Mouse (Mus musculus) bone marrow, adult 2 months (tissue): Measurements from ENCODE around the gene Spin2d. TPM values are rescaled to one million over a fixed set of nuclear protein-coding genes. Genes with fewer than 3 reads are reported as not detected.
"Not testable (repeated sequence)": the region's sequence is repeated elsewhere in the genome, so short reads cannot be mapped to it uniquely, and the experiment has no call there.

Experiments
- H3K27ac ChIP-seq: fragments of 200-500 bp; 2 replicates; pipeline ENCODE4 v1.5.1; 2012; ENCODE audit warnings: low read depth, mild to moderate bottlenecking, control low read depth, inconsistent platforms, low read length; ENCODE audit not compliant: control insufficient read depth, poor library complexity, insufficient read depth
- H3K4me1 ChIP-seq: fragments of 200-500 bp; 2 replicates; pipeline ENCODE4 v1.6.1; 2011; ENCODE audit warnings: low read length; ENCODE audit not compliant: control insufficient read depth, insufficient read depth
- H3K4me3 ChIP-seq: fragments of 200-500 bp; replicated peaks from 2 replicates; pipeline ENCODE3; 2011; ENCODE audit warnings: mild to moderate bottlenecking, low read depth, low read length, control low read depth; ENCODE audit not compliant: control insufficient read depth
- CTCF ChIP-seq: fragments of 200-500 bp; IDR thresholded peaks from 2 replicates; pipeline ENCODE4 v1.5.1; 2011; ENCODE audit warnings: low read length, control low read depth; ENCODE audit not compliant: control insufficient read depth, insufficient read depth
- WGBS: fragments of 180-500 bp; shearing (Covaris S2); methylation state at CpG from one replicate; pipeline ENCODE4 v1.1.7; 2018; 5-methylcytosine and 5-hydroxymethylcytosine counted together
- polyA plus RNA-seq: library from polyadenylated mRNA; stranded (reverse); fragments of >200 nt; gene quantifications from 2 replicates; pipeline ENCODE4 v1.2.4, GENCODE M21; 2011; ENCODE audit warnings: low replicate concordance; ENCODE audit not compliant: missing spikeins, insufficient read depth, insufficient read length

Spin2d gene
- polyA plus RNA-seq: not detected in 2 replicates

DNA sequence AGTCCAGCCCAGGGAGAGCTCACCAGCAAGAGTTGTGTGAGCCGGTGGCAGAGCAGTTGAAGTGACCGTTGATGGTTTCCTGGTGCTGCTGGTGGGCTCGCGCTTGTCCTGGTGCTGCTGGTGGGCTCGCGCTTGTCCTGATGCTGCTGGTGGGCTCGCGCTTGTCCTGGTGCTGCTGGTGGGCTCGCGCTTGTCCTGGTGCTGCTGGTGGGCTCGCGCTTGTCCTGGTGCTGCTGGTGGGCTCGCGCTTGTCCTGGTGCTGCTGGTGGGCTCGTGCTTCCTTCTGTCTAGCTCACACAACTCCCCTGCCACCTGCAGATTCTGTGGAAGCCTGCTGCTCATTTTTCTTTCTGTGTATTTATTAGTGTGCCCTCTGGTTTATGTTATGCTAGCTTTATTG lies at the start of gene Spin2d:
Spin2d (minus strand) TSS at position 101 of the 400 bp plus-strand sequence.
- not testable (repeated sequence) for H3K4me3 ChIP-seq, H3K4me1 ChIP-seq, H3K27ac ChIP-seq
- whole genome bisulfite sequencing: 68% methylated on average over 2 of the region's 15 CpGs

DNA sequence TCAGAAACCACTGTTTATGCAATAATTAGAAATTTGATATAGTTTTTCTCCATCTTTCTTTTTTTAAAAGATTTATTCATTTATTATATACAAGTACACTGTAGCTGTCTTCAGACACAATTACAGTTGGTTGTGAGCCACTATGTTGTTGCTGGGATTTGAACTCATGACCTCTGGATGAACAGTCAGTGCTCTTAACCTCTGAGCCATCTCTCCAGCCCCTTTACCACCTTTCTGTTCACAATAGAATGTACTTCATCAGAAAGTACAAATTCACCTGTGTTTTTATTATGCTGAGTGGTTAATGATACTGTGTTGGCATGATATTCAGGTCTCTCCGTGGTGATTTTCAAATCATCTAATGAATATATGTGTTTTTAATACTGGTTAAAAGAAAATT lies 48.6 kb upstream of the Spin2d start:
- no peak overlapping the region for H3K27ac ChIP-seq
- WGBS: 65% methylated on average over 1 of the region's 1 CpGs
- TF ChIP-seq CTCF: no peak
- H3K4me3 ChIP-seq: no peak overlapping the region
- no peaks in the 10 kb centered on the region; the same call in 1 of the 2 replicates for H3K4me1 ChIP-seq

DNA sequence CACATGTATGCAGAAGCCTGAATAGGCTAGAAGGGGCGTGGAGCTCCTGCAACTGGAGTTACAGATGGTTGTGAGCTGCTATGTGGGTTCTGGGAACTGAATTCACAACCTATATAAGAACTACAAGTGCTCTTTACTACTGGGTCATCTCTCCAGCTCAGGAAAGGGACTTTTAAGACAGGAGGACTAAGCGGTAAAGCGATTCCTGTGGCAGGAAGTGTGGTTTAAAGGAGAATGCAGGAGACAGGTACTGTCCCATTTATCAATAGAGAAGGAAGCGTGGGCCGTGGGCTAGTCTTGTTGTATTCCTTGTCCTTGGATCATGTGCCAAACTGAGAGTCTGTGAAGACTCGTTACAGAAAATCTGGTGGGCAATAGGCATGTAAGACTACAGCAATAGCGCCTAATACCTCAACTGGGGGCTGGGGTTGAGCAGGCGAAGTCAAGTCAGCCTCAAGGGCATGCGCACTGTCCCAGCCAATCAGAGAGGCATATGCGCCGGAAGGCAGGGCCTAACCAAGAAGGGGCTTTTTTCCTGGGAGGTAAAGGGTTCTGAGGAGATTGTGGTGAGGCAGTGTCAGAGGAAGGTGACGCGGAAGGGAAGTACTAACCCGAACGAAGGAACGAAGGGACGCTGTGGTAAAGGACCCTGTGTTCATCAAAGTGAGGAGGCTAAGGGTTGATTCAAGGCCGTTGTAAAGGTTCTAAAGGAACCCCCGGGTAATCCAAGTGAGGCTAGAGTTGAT lies 37.2 kb upstream of the Spin2d start, which contains the start of gene Xlr4b:
Xlr4b (plus strand) TSS at position 515 of the 746 bp plus-strand sequence.
- not testable (repeated sequence) for H3K4me1 ChIP-seq, H3K27ac ChIP-seq, H3K4me3 ChIP-seq
- 29% methylated on average over 19 of the region's 19 CpGs for WGBS

DNA sequence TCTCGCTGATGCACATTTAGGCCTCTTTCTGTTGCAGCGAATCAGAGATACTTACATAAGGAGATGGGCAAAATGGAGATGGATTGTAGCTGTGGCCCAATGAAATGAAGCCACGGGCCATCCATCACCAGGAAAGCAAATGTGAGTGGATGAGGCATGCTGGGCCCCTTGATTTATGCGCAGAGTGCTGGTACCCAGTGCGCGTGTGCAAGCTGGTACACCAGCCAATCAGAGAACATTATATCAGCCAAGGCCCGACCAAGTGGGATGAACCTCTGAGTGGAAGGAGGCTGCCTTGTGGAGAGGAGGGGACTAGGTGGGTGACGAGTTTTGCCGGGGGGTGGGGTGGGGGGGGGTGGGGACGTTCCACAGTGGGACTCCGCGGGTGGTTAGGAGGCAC lies 15.1 kb upstream of the Spin2d start, which contains the start of gene Xlr3b:
Xlr3b (plus strand) TSS at position 274 of the 400 bp plus-strand sequence.
- not testable (repeated sequence) for H3K4me3 ChIP-seq, H3K27ac ChIP-seq, H3K4me1 ChIP-seq
- 65% methylated on average over 12 of the region's 12 CpGs for WGBS

DNA sequence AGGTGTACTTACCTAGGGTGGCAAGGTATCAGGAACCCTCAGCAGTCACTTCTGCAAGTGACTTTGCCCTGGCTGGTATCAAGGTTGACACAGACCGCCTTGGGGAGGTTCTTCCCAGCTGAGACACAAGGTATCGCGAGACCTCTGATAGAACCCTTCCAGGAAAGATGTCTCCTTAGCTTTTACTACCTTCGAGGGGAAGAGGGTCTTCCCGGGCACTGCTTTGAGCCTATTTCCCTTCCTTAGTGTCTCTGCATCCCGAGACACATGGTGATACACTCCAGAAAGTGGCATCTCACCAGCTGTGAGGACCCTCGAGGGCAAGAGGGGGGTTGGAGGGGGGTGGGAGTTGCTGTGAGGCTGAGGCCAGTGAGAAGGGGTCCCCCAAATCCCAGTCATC lies 27.4 kb downstream of the Spin2d start, which contains the start of gene DXBay18:
DXBay18 (minus strand) TSS at position 101 of the 400 bp plus-strand sequence.
- not testable (repeated sequence) for H3K4me3 ChIP-seq
- WGBS: no CpG with 5 or more reads among the region's 7 CpGs

DNA sequence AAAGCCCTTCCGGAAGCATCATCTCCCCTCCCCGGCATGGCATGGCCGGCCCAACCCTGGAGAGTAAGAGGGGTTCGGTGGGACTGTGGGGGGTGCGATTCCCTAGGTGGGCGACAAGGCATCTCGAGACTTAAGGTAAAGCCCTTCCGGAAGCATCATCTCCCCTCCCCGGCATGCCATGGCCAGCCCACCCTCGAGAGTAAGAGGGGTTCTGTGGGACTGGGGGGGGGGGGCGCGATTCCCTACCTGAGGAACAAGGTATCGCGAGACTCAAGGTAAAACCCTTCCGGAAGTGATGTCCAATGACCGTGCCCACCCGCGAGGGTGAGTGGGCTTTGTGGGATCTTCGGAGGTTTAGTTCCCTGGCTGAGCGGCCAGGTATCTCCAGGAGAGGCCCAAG lies 28.3 kb downstream of the Spin2d start, which contains the start of gene Xlr5b:
Xlr5b (plus strand) TSS at position 301 of the 400 bp plus-strand sequence.
- not testable (repeated sequence) for H3K4me3 ChIP-seq, H3K4me1 ChIP-seq, H3K27ac ChIP-seq
- no CpG with 5 or more reads among the region's 20 CpGs for WGBS

More for the DNA sequence above, 27.4 kb downstream of the Spin2d start, which contains the start of gene DXBay18:
- H3K27ac ChIP-seq, H3K4me1 ChIP-seq: not testable (repeated sequence)

DNA sequence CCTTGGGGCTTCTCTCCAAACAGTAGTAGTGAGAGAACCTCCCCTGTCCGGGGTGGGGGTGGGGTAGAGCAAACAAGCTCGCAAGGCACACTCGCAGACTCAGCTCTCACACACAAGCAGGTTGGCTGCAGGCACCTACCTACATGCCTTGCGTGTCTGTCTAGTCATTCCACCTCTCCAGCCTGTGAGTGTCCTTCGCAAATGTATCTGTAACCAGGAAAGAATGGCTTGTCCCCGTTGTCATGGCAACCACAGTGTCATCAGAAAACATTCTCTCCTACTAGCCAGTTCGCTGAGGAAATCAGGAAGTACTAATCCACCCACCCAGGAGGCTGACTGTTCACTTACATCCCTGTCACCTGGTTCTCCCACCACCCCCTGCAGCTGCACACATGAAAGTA lies 33.6 kb downstream of the Spin2d start:
- H3K4me1 ChIP-seq, H3K27ac ChIP-seq: not testable (repeated sequence)
- no CpG with 5 or more reads among the region's 7 CpGs for WGBS

More for the DNA sequence above, 33.6 kb downstream of the Spin2d start:
- H3K4me3 ChIP-seq: not testable (repeated sequence)

Other genes with a start within 250 kb of the Spin2d start
- gene Zfp185, start 189.7 kb downstream of the Spin2d start, polyA plus RNA-seq: 0.42 TPM in 1 of 2 replicates, not detected in the other
- gene Pnma5, start 139.9 kb downstream of the Spin2d start, polyA plus RNA-seq: not detected in 2 replicates
- gene Pnma3, start 112.2 kb downstream of the Spin2d start, polyA plus RNA-seq: not detected in 2 replicates
- gene Xlr4a, start 94.5 kb downstream of the Spin2d start, polyA plus RNA-seq: 2.2 and 10.0 TPM in 2 replicates
- gene Xlr3a, start 79.9 kb downstream of the Spin2d start, polyA plus RNA-seq: 3.3 TPM in 1 of 2 replicates, not detected in the other
- not detected in 2 replicates for gene Gm14685, start 59.9 kb downstream of the Spin2d start, polyA plus RNA-seq
- gene Xlr5b, start 28.2 kb downstream of the Spin2d start, polyA plus RNA-seq: not detected in 2 replicates
- gene DXBay18, start 27.5 kb downstream of the Spin2d start, polyA plus RNA-seq: not detected in 2 replicates
- gene Xlr3b, start 15.2 kb upstream of the Spin2d start, polyA plus RNA-seq: 5.4 TPM in 1 of 2 replicates, not detected in the other
- gene Xlr4b, start 37.3 kb upstream of the Spin2d start, polyA plus RNA-seq: 3.9 and 26.1 TPM in 2 replicates
- 1.4 and 2.0 TPM in 2 replicates for gene F8a, start 51.3 kb upstream of the Spin2d start, polyA plus RNA-seq
- 4.2 TPM in 1 of 2 replicates, not detected in the other for gene Xlr4c, start 66.1 kb upstream of the Spin2d start, polyA plus RNA-seq
- gene Xlr3c, start 88.4 kb upstream of the Spin2d start, polyA plus RNA-seq: 0.88 TPM in 1 of 2 replicates, not detected in the other
- gene Xlr5a, start 116.0 kb upstream of the Spin2d start, polyA plus RNA-seq: not detected in 2 replicates
- gene Xlr5c, start 116.0 kb upstream of the Spin2d start, polyA plus RNA-seq: not detected in 2 replicates
- not detected in 2 replicates for gene Gm45015, start 159.9 kb upstream of the Spin2d start, polyA plus RNA-seq
- 1.7 and 3.4 TPM in 2 replicates for gene Zfp275, start 165.6 kb upstream of the Spin2d start, polyA plus RNA-seq
- gene Gm18336, start 221.7 kb upstream of the Spin2d start, polyA plus RNA-seq: not detected in 2 replicates
- not detected in 2 replicates for gene Zfp92, start 234.1 kb upstream of the Spin2d start, polyA plus RNA-seq